ENCODE assay signal across 24 mouse cellular contexts in genomic region chr10:94692163-94692562, GRCm38 (mm10).
"Had no signal": no experiment of that assay in that cellular context is flagged by ENCODE, and none has a peak within 500 bp of the region (broad histone marks: within the 10 kb centered on the region; RNA-seq: fewer than 3 reads in every experiment).

No protein-coding gene starts in this region.

- H3K9ac ChIP-seq: embryonic facial prominence, embryonic 12.5 days; embryonic facial prominence, embryonic 13.5 days; embryonic facial prominence, embryonic 15.5 days; forebrain, embryonic 12.5 days; forebrain, embryonic 13.5 days; forebrain, embryonic 15.5 days; forebrain, postnatal 0 days had no signal

- H3K4me2 ChIP-seq: embryonic facial prominence, embryonic 12.5 days; embryonic facial prominence, embryonic 13.5 days; embryonic facial prominence, embryonic 15.5 days; forebrain, embryonic 12.5 days; forebrain, embryonic 13.5 days; forebrain, embryonic 15.5 days had no signal

- H3K27me3 ChIP-seq: embryonic facial prominence, embryonic 12.5 days; embryonic facial prominence, embryonic 13.5 days; embryonic facial prominence, embryonic 15.5 days; forebrain, embryonic 12.5 days; forebrain, embryonic 13.5 days; forebrain, embryonic 15.5 days had no signal

- DNase-seq: cerebellum, postnatal 10 days; cerebellum, postnatal 14 days; cerebellum, postnatal 25 days; cerebellum, postnatal 36 days; embryo, embryonic 11 days; forebrain, postnatal 0 days; gastrocnemius, adult 2 months; gastrocnemius, postnatal 10 days; gastrocnemius, postnatal 14 days; gastrocnemius, postnatal 25 days; gastrocnemius, postnatal 36 days; heart, adult 11 months; heart, adult 18-20 months; heart, adult 2 months had no signal

- H3K9me3 ChIP-seq: embryonic facial prominence, embryonic 15.5 days; forebrain, embryonic 12.5 days; forebrain, embryonic 15.5 days; heart, embryonic 10.5 days had no signal

- H3K4me3 ChIP-seq: embryonic facial prominence, embryonic 10.5 days; embryonic facial prominence, embryonic 12.5 days; embryonic facial prominence, embryonic 13.5 days; embryonic facial prominence, embryonic 15.5 days; erythroblast, embryonic 14.5 days; forebrain, embryonic 10.5 days; forebrain, embryonic 12.5 days; forebrain, embryonic 13.5 days; forebrain, embryonic 15.5 days; gastrocnemius, adult 2 months; heart, adult 2 months; heart, embryonic 10.5 days had no signal

- H3K27ac ChIP-seq: embryonic facial prominence, embryonic 10.5 days; embryonic facial prominence, embryonic 12.5 days; embryonic facial prominence, embryonic 13.5 days; embryonic facial prominence, embryonic 15.5 days; forebrain, embryonic 10.5 days; forebrain, embryonic 12.5 days; forebrain, embryonic 13.5 days; forebrain, embryonic 15.5 days; gastrocnemius, adult 2 months; heart, adult 2 months; heart, embryonic 10.5 days had no signal

- H3K36me3 ChIP-seq: embryonic facial prominence, embryonic 12.5 days; embryonic facial prominence, embryonic 13.5 days; embryonic facial prominence, embryonic 15.5 days; forebrain, embryonic 15.5 days had no signal
